Mouse (Mus musculus): ENCODE data around the gene Elavl4.

Gene Elavl4

GRCm38 (mm10) chr4:110266804-110267575 lies 84.7 kb downstream of the Elavl4 start:
- in situ Hi-C loops (cut with MboI; ENCODE audit: unreplicated experiment in 2 of 2), result no loop called here

GRCm38 (mm10) chr4:110264345-110264943 lies 87.3 kb downstream of the Elavl4 start:
- in situ Hi-C loops (cut with MboI; ENCODE audit: unreplicated experiment in 2 of 2), result no loop called here

- in situ Hi-C loops (cut with MboI; ENCODE audit: unreplicated experiment in 2 of 2), result no loop called here
Observed at GRCm38 (mm10) chr4:110257360-110257759, 94.3 kb downstream of the Elavl4 start.

GRCm38 (mm10) chr4:110255617-110256016 lies 96.1 kb downstream of the Elavl4 start:
- in situ Hi-C loops (cut with MboI; ENCODE audit: unreplicated experiment in 2 of 2), result no loop called here

- in situ Hi-C loops (cut with MboI; ENCODE audit: unreplicated experiment in 2 of 2), result no loop called here
Observed at GRCm38 (mm10) chr4:110250055-110250454, 101.7 kb downstream of the Elavl4 start.

GRCm38 (mm10) chr4:110242879-110243278 lies 108.8 kb downstream of the Elavl4 start:
- in situ Hi-C loops (cut with MboI; ENCODE audit: unreplicated experiment in 2 of 2), result no loop called here

- in situ Hi-C loops (cut with MboI; ENCODE audit: unreplicated experiment in 2 of 2), result no loop called here
Observed at GRCm38 (mm10) chr4:110234554-110234953, 117.2 kb downstream of the Elavl4 start.

GRCm38 (mm10) chr4:110232327-110232726 lies 119.4 kb downstream of the Elavl4 start:
- in situ Hi-C loops (cut with MboI; ENCODE audit: unreplicated experiment in 2 of 2), result no loop called here

GRCm38 (mm10) chr4:110231799-110232198 lies 119.9 kb downstream of the Elavl4 start:
- in situ Hi-C loops (cut with MboI; ENCODE audit: unreplicated experiment in 2 of 2), result no loop called here

- in situ Hi-C loops (cut with MboI; ENCODE audit: unreplicated experiment in 2 of 2), result no loop called here
Observed at GRCm38 (mm10) chr4:110229652-110230051, 122.1 kb downstream of the Elavl4 start.

- in situ Hi-C loops (cut with MboI; ENCODE audit: unreplicated experiment in 2 of 2), result no loop called here
Observed at GRCm38 (mm10) chr4:110229238-110229637, 122.5 kb downstream of the Elavl4 start.

- in situ Hi-C loops (cut with MboI; ENCODE audit: unreplicated experiment in 2 of 2), result no loop called here
Observed at GRCm38 (mm10) chr4:110227621-110228031, 124.1 kb downstream of the Elavl4 start.

GRCm38 (mm10) chr4:110225492-110225891 lies 126.2 kb downstream of the Elavl4 start:
- in situ Hi-C loops (cut with MboI; ENCODE audit: unreplicated experiment in 2 of 2), result no loop called here

- in situ Hi-C loops (cut with MboI; ENCODE audit: unreplicated experiment in 2 of 2), result no loop called here
Observed at GRCm38 (mm10) chr4:110218819-110219218, 132.9 kb downstream of the Elavl4 start.

GRCm38 (mm10) chr4:110217553-110217952 lies 134.2 kb downstream of the Elavl4 start:
- in situ Hi-C loops (cut with MboI; ENCODE audit: unreplicated experiment in 2 of 2), result no loop called here

GRCm38 (mm10) chr4:110214543-110214942 lies 137.2 kb downstream of the Elavl4 start:
- in situ Hi-C loops (cut with MboI; ENCODE audit: unreplicated experiment in 2 of 2), result no loop called here

GRCm38 (mm10) chr4:110213666-110214065 lies 138.0 kb downstream of the Elavl4 start:
- in situ Hi-C loops (cut with MboI; ENCODE audit: unreplicated experiment in 2 of 2), result no loop called here

- in situ Hi-C loops (cut with MboI; ENCODE audit: unreplicated experiment in 2 of 2), result no loop called here
Observed at GRCm38 (mm10) chr4:110210246-110210645, 141.5 kb downstream of the Elavl4 start.

- in situ Hi-C loops (cut with MboI; ENCODE audit: unreplicated experiment in 2 of 2), result no loop called here
Observed at GRCm38 (mm10) chr4:110209613-110210012, 142.1 kb downstream of the Elavl4 start.

- in situ Hi-C loops (cut with MboI; ENCODE audit: unreplicated experiment in 2 of 2), result no loop called here
Observed at GRCm38 (mm10) chr4:110201680-110202079, 150.0 kb downstream of the Elavl4 start.

GRCm38 (mm10) chr4:110199897-110200296 lies 151.8 kb downstream of the Elavl4 start:
- in situ Hi-C loops (cut with MboI; ENCODE audit: unreplicated experiment in 2 of 2), result no loop called here

- in situ Hi-C loops (cut with MboI; ENCODE audit: unreplicated experiment in 2 of 2), result no loop called here
Observed at GRCm38 (mm10) chr4:110198600-110198999, 153.1 kb downstream of the Elavl4 start.

Data from v-Abl transformed pro-B cells (cell line).